Mouse (Mus musculus) forebrain, postnatal 0 days (tissue): ENCODE data around the gene Usp31. TPM values are rescaled to one million over a fixed set of nuclear protein-coding genes. Genes with fewer than 3 reads are reported as not detected.

ENCODE experiments used
- ATAC-seq: fragments of 200-750 bp; cut with Nextera tagmentation; 2 replicates; pipeline ENCODE4 v1.8.0; 2017; ENCODE audit warnings: mild to moderate bottlenecking, moderate library complexity
- DNase-seq: peaks from one replicate; pipeline ENCODE4 v3.0.0-alpha.2; 2015
- H3K27ac ChIP-seq: fragments of 300-500 bp; sonication (generic); 2 replicates; pipeline ENCODE4 v1.5.1; 2014; ENCODE audit warnings: low read depth, mild to moderate bottlenecking, antibody characterized with exemption, low read length, moderate library complexity, mixed read lengths
- H3K27me3 ChIP-seq: fragments of 300-500 bp; sonication (generic); 2 replicates; pipeline ENCODE4 v1.6.1; 2014; ENCODE audit warnings: mild to moderate bottlenecking, low read length, mixed read lengths; ENCODE audit not compliant: insufficient read depth
- H3K36me3 ChIP-seq: fragments of 300-500 bp; sonication (generic); 2 replicates; pipeline ENCODE4 v1.6.1; 2014; ENCODE audit warnings: mild to moderate bottlenecking, moderate library complexity; ENCODE audit not compliant: insufficient read depth
- H3K4me1 ChIP-seq: fragments of 300-500 bp; sonication (generic); 2 replicates; pipeline ENCODE4 v1.6.1; 2014; ENCODE audit warnings: antibody characterized with exemption; ENCODE audit not compliant: insufficient read depth
- H3K4me2 ChIP-seq: fragments of 300-500 bp; sonication (generic); 2 replicates; pipeline ENCODE4 v1.6.1; 2014; ENCODE audit warnings: low read depth, mild to moderate bottlenecking, moderate library complexity
- H3K4me3 ChIP-seq: fragments of 300-500 bp; sonication (generic); 2 replicates; pipeline ENCODE4 v1.5.1; 2014; ENCODE audit warnings: low read depth, low read length, mixed read lengths
- H3K9ac ChIP-seq: fragments of 300-500 bp; sonication (generic); 2 replicates; pipeline ENCODE4 v1.6.1; 2014; ENCODE audit warnings: mild to moderate bottlenecking
- H3K9me3 ChIP-seq: fragments of 300-500 bp; sonication (generic); 2 replicates; pipeline ENCODE4 v1.6.1; 2016; ENCODE audit warnings: low read length
- CTCF ChIP-seq: sonication (generic); IDR thresholded peaks from 2 replicates; pipeline ENCODE4 v1.5.1; 2016; ENCODE audit warnings: antibody characterized with exemption, control low read depth, low read depth
- WGBS: fragments of 180-500 bp; shearing (Covaris S2); extraction: QIAGEN DNeasy Blood & Tissue Kit; methylation state at CpG from one replicate; pipeline ENCODE4 v1.1.7; 2014; 5-methylcytosine and 5-hydroxymethylcytosine counted together
- polyA plus RNA-seq: library from polyadenylated mRNA; unstranded; fragments of >200 nt; fragmentation: Nextera tagmentation; extraction: Ambion mirVana; gene quantifications from 2 replicates; pipeline ENCODE4 v1.2.1, GENCODE M21; 2015
- total RNA-seq: library from RNA; depleted of rRNA; stranded (reverse); fragments of >200 nt; gene quantifications from 2 replicates; pipeline ENCODE4 v1.2.3, GENCODE M21; 2014

Gene Usp31
- total and polyA plus RNA-seq, 2 experiments from 2014 or later, result 1.9 to 29.5 TPM

DNA sequence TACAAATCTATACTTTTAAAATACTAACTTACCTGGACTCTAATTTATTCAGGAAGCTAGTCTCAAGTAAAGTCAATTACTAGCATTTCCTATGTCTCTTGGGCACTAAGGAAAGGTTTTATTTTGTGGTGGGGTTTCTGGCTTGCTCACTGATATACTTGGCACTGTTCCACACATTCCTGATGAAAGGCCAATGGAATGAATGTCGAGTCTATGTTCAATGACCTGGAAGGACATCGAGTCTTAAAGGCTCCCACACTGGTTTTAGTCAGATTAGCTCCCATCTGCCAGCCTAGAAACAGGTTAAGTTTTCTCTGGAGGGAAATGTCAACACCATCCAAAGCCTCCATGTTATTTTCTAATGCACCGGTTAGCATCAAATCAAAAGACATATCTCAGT lies 72.8 kb downstream of the Usp31 start:
- Histone ChIP-seq H3K27ac (no peak overlapping the region), H3K4me1 (no peaks in the 10 kb centered on the region), H3K36me3 (no peaks in the 10 kb centered on the region), H3K9ac (no peak overlapping the region), H3K9me3 (0 out of 2 replicates have a peak, but pooled peaks cover 3% of the 10 kb centered on the region), H3K27me3 (no peaks in the 10 kb centered on the region), H3K4me2 (no peak overlapping the region), H3K4me3 (no peak overlapping the region)
- DNase-seq (no peak), ATAC-seq (no peak)
- 39% methylated on average over 3 of the region's 3 CpGs for WGBS
- TF ChIP-seq CTCF, result no peak

DNA sequence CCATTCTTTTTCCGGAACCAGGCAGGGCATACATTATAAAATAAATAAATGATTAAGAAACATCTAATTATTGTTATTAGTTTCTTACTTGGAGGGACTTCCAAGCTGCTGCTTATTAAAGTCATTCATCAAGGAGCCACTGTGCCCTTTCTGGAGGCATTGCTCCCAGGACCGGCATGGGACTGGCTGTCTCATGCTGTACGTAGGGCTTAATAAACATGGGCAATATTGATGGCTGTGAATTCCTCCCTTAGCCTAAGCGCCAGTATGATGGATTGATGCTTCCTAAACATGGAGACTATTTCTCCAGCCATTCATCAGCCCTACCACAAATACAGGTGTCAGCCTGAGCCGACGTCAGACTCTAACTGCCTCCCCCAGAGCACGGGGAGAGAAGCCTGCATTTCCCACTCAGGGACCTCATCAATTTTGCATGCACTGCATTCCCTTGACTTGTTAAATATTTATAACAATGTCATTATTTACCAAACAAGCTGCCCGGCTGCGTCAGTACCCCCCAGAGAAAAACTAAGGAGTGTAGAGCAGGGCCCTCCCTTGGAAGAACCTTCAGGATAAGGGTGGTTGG lies 84.1 kb downstream of the Usp31 start:
- no peaks in the 10 kb centered on the region for H3K9me3 ChIP-seq
- H3K4me3 ChIP-seq, result no peak overlapping the region
- H3K36me3 ChIP-seq, result no peaks in the 10 kb centered on the region
- no peak overlapping the region for H3K4me2 ChIP-seq
- DNase-seq (no peak), ATAC-seq (no peak)
- H3K9ac ChIP-seq, result no peak overlapping the region
- no peaks in the 10 kb centered on the region for H3K4me1 ChIP-seq
- WGBS, result 72% methylated on average over 9 of the region's 9 CpGs
- no peak for TF ChIP-seq CTCF
- H3K27ac ChIP-seq, result no peak overlapping the region
- no peaks in the 10 kb centered on the region for H3K27me3 ChIP-seq

DNA sequence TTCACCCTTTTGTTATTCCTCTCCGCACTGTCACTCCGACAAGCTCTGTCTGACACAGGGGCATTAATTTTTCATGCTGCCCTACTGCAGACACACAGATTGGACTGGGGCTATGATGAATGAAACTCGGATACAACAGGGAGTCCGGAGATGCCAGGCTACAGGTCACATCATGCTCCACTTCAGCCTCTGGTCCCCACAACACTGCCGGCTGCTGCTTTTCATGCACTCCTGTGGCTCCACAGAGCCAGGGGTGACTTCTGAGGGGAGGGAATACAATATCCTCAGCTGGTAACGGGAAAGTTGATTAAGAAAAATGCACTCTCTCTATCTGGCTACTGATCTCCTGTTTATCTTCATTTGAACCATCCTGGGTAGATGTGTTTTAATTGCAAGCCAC lies 84.6 kb downstream of the Usp31 start:
- Histone ChIP-seq H3K27ac (no peak overlapping the region), H3K27me3 (no peaks in the 10 kb centered on the region), H3K4me2 (no peak overlapping the region), H3K9me3 (no peaks in the 10 kb centered on the region), H3K4me3 (no peak overlapping the region), H3K9ac (no peak overlapping the region), H3K36me3 (no peaks in the 10 kb centered on the region), H3K4me1 (no peaks in the 10 kb centered on the region)
- no peak for TF ChIP-seq CTCF
- WGBS, result 65% methylated on average over 6 of the region's 6 CpGs
- DNase-seq (no peak), ATAC-seq (no peak)

DNA sequence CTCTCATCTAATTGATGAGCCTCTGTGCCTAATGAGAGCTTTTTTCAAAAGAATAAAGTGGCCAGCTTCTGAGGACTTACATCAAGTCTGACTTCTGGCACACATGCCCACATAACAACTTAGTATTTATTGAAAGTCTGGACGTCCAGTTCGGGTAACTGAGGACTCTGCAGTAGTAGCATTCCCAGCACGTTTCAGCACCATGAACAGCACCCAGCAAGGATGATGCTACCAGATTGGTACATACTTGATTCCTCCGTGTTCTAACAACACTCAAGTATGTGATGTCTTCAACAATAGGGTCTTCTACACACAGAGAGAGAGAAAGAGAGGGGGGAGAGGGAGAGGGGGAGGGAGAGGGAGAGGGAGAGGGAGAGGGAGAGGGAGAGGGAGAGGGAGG lies 105.4 kb downstream of the Usp31 start:
- Histone ChIP-seq H3K4me1 (no peaks in the 10 kb centered on the region), H3K4me2 (no peak overlapping the region), H3K9me3 (no peaks in the 10 kb centered on the region), H3K27me3 (no peaks in the 10 kb centered on the region), H3K27ac (no peak overlapping the region), H3K36me3 (no peaks in the 10 kb centered on the region), H3K9ac (no peak overlapping the region), H3K4me3 (no peak overlapping the region)
- WGBS, result 24% methylated on average over 4 of the region's 4 CpGs
- ATAC-seq, result no peak
- no peak for TF ChIP-seq CTCF
- DNase-seq, result no peak

DNA sequence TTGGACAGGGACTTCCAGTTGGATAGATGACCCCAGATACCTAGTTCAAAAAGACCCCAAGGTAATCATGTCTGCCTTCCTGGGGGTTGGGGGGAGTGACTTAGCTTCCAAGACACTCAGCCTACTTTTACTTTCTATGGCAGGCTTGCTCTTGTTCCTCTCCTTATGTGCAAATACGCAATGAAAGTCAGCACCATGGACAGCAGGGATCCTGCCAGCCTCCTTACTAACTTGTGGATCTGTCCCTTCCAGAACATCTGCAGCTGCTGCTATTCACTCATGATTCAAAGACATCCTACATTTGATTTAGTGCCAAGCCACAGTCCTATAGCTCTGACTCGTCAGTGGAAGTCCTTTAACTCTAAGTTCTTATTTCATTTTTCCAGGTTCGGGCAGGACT lies 110.7 kb downstream of the Usp31 start:
- Histone ChIP-seq H3K9me3 (no peaks in the 10 kb centered on the region), H3K27me3 (no peaks in the 10 kb centered on the region), H3K4me2 (no peak overlapping the region), H3K4me1 (no peaks in the 10 kb centered on the region), H3K36me3 (no peaks in the 10 kb centered on the region), H3K4me3 (no peak overlapping the region), H3K9ac (no peak overlapping the region), H3K27ac (no peak overlapping the region)
- no peak for TF ChIP-seq CTCF
- DNase-seq (no peak), ATAC-seq (no peak)
- WGBS, result 73% methylated on average over 3 of the region's 3 CpGs

DNA sequence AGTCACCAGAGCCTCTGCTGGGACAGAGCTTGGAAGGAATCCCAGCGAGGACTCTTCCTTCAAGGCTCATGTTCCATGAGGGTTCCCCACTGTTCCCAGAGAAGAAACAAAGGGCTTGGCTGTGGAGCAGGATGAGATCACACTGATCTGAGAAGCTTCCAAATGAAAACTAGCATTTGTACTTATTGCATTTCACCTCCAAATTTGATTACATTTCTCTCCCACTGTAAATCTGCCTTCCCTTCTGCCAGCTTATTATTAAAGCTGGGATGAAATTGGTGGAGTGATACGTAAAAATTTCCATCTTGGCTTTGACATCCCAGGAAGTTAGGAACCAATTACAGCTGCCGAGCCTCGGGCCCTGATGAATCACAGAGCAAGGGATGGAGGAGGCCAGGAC lies 111.6 kb downstream of the Usp31 start:
- no peaks in the 10 kb centered on the region for H3K9me3 ChIP-seq
- H3K9ac ChIP-seq, result no peak overlapping the region
- no peaks in the 10 kb centered on the region for H3K36me3 ChIP-seq
- no peak for TF ChIP-seq CTCF
- 64% methylated on average over 4 of the region's 4 CpGs for WGBS
- no peak for DNase-seq
- no peak overlapping the region for H3K4me3 ChIP-seq
- H3K27ac ChIP-seq, result no peak overlapping the region
- H3K27me3 ChIP-seq, result no peaks in the 10 kb centered on the region
- H3K4me2 ChIP-seq, result no peak overlapping the region
- no peaks in the 10 kb centered on the region for H3K4me1 ChIP-seq
- no peak for ATAC-seq

DNA sequence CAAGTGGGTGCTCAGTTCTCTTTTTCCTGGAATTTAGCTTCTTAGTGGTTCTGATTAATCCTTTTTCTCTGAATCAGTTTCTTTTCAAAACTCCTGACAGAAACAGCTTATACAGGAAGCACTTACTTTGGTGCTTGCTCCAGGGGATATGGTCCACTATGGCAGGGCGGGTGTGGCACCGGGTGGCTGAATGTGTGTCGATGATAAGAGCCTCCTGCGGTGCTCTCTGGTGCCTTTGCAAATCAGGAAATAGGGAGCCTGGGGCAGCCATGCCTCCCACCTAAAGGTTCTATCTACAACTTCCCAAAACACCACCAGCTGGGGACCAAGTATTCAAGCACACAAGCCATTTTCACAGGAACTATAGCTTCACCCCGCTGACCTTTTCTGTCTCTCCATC lies 112.0 kb downstream of the Usp31 start:
- Histone ChIP-seq H3K36me3 (no peaks in the 10 kb centered on the region), H3K27ac (no peak overlapping the region), H3K4me3 (no peak overlapping the region), H3K4me2 (no peak overlapping the region), H3K4me1 (no peaks in the 10 kb centered on the region), H3K27me3 (no peaks in the 10 kb centered on the region), H3K9me3 (no peaks in the 10 kb centered on the region), H3K9ac (no peak overlapping the region)
- WGBS, result 87% methylated on average over 5 of the region's 5 CpGs
- TF ChIP-seq CTCF, result no peak
- ATAC-seq (no peak), DNase-seq (no peak)
